In genomic region chr13:51170691-51171680, GRCm38 (mm10) we compare ENCODE assay signal across 8 mouse cellular contexts. TPM values are rescaled to one million over a fixed set of nuclear protein-coding genes. Genes with fewer than 3 reads are reported as not detected.
A peak's percentile ranks its signal among the peaks of the same experiment; 100 is the strongest.
DNase-seq lines count a peak whose midpoint lies in the region; ATAC-seq and TF ChIP-seq lines count a peak whose summit lies in the region.

Nxnl2 (plus strand) TSS chr13:51171022.

- H3K9ac ChIP-seq in forebrain, embryonic 13.5 days = peak within 1 kb of the TSS; percentile 63
- peak within 1 kb of the TSS; percentile 41; the same call in 1 of the 2 replicates for H3K9ac ChIP-seq in hindbrain, embryonic 11.5 days (ENCODE audit: low read depth, low read length)
- peak within 1 kb of the TSS; percentile 61 for H3K9ac ChIP-seq in limb, embryonic 12.5 days (replicated peaks)
- H3K9ac ChIP-seq in midbrain, embryonic 12.5 days (replicated peaks) = peak within 1 kb of the TSS; percentile 47

- 0 out of 2 replicates have a peak within 1 kb of the TSS, but pooled peaks have one; percentile 8 for H3K4me3 ChIP-seq in G1E (ENCODE audit: low read depth, low read length)
- peak within 1 kb of the TSS; percentile 56 for H3K4me3 ChIP-seq in bone marrow, adult 2 months (replicated peaks; ENCODE audit: control insufficient read depth, low read depth, low read length)
- peak within 1 kb of the TSS; percentile 48 for H3K4me3 ChIP-seq in forebrain, embryonic 13.5 days
- peak within 1 kb of the TSS; percentile 47 for H3K4me3 ChIP-seq in hindbrain, embryonic 11.5 days (ENCODE audit: low read depth, low read length)
- H3K4me3 ChIP-seq in limb, embryonic 12.5 days (replicated peaks) = peak within 1 kb of the TSS; percentile 58
- H3K4me3 ChIP-seq in midbrain, embryonic 12.5 days = peak within 1 kb of the TSS; percentile 49

- peaks cover 3% of the 10 kb centered on the region; the same call in 1 of the 2 replicates for H3K27me3 ChIP-seq in G1E (ENCODE audit: insufficient read depth, low read length)
- H3K27me3 ChIP-seq in forebrain, embryonic 13.5 days = peaks cover 16% of the 10 kb centered on the region
- H3K27me3 ChIP-seq in hindbrain, embryonic 11.5 days (ENCODE audit: control insufficient read depth, insufficient read depth, low read length) = 0 out of 2 replicates have a peak, but pooled peaks cover 2% of the 10 kb centered on the region
- peaks cover 26% of the 10 kb centered on the region for H3K27me3 ChIP-seq in limb, embryonic 12.5 days
- H3K27me3 ChIP-seq in midbrain, embryonic 12.5 days = peaks cover 51% of the 10 kb centered on the region

- peak within 1 kb of the TSS; percentile 98 for H3K4me2 ChIP-seq in forebrain, embryonic 13.5 days
- peak within 1 kb of the TSS; percentile 94 for H3K4me2 ChIP-seq in hindbrain, embryonic 11.5 days (replicated peaks; ENCODE audit: low read depth, low read length)
- peak within 1 kb of the TSS; percentile 99 for H3K4me2 ChIP-seq in limb, embryonic 12.5 days
- H3K4me2 ChIP-seq in midbrain, embryonic 12.5 days (replicated peaks) = peak within 1 kb of the TSS; percentile 95

- H3K36me3 ChIP-seq in G1E (replicated peaks) = no peaks in the 10 kb centered on the region
- no peaks in the 10 kb centered on the region for H3K36me3 ChIP-seq in forebrain, embryonic 13.5 days (ENCODE audit: poor library complexity, severe bottlenecking)
- no peaks in the 10 kb centered on the region for H3K36me3 ChIP-seq in hindbrain, embryonic 11.5 days (ENCODE audit: control insufficient read depth, insufficient read depth, low read length)
- H3K36me3 ChIP-seq in limb, embryonic 12.5 days = no peaks in the 10 kb centered on the region
- H3K36me3 ChIP-seq in midbrain, embryonic 12.5 days = no peaks in the 10 kb centered on the region

- no peak for DNase-seq in G1E (ENCODE audit: low spot score)
- peak; percentile 65 for DNase-seq in hindbrain, embryonic 11.5 days (ENCODE audit: low spot score)
- DNase-seq in spleen, adult 18-20 months = peak; percentile 58 to 72

- WGBS in bone marrow, adult 2 months = 1% methylated on average over 64 of the region's 64 CpGs
- under 1% methylated on average over 63 of the region's 64 CpGs for WGBS in forebrain, embryonic 13.5 days
- WGBS in hindbrain, embryonic 11.5 days = under 1% methylated on average over 61 of the region's 64 CpGs
- under 1% methylated on average over 64 of the region's 64 CpGs for WGBS in limb, embryonic 12.5 days
- under 1% methylated on average over 64 of the region's 64 CpGs for WGBS in midbrain, embryonic 12.5 days

- H3K27ac ChIP-seq in bone marrow, adult 2 months (ENCODE audit: control insufficient read depth, insufficient read depth, low read depth, low read length, poor library complexity) = peak within 1 kb of the TSS; percentile 35; the same call in 1 of the 2 replicates
- H3K27ac ChIP-seq in forebrain, embryonic 13.5 days = no peak within 1 kb of the TSS
- H3K27ac ChIP-seq in hindbrain, embryonic 11.5 days (ENCODE audit: low read depth, low read length) = no peak within 1 kb of the TSS
- peak within 1 kb of the TSS; percentile 31; the same call in 1 of the 2 replicates for H3K27ac ChIP-seq in limb, embryonic 12.5 days
- H3K27ac ChIP-seq in midbrain, embryonic 12.5 days (replicated peaks) = no peak within 1 kb of the TSS

- TF ChIP-seq CTCF in G1E (IDR thresholded peaks at IDR 0.05; ENCODE audit: low read depth, low read length) = no peak
- TF ChIP-seq CTCF in bone marrow, adult 2 months (IDR thresholded peaks at IDR 0.05; ENCODE audit: control insufficient read depth, insufficient read depth, low read length) = peak; percentile 65

- TF ChIP-seq POLR2A in bone marrow, adult 2 months (IDR thresholded peaks at IDR 0.05; ENCODE audit: borderline replicate concordance, control insufficient read depth, low read depth, low read length) = no peak

- H3K4me1 ChIP-seq in G1E (ENCODE audit: insufficient read depth, low read depth, low read length) = no peaks in the 10 kb centered on the region
- no peaks in the 10 kb centered on the region; the same call in 1 of the 2 replicates for H3K4me1 ChIP-seq in bone marrow, adult 2 months (ENCODE audit: control insufficient read depth, insufficient read depth, low read length)
- H3K4me1 ChIP-seq in forebrain, embryonic 13.5 days = peaks cover 14% of the 10 kb centered on the region
- H3K4me1 ChIP-seq in hindbrain, embryonic 11.5 days (replicated peaks; ENCODE audit: control insufficient read depth, insufficient read depth, low read length) = peaks cover 10% of the 10 kb centered on the region; the same call in 1 of the 2 replicates
- H3K4me1 ChIP-seq in limb, embryonic 12.5 days (replicated peaks) = peaks cover 20% of the 10 kb centered on the region
- H3K4me1 ChIP-seq in midbrain, embryonic 12.5 days = peaks cover 17% of the 10 kb centered on the region

- ATAC-seq in G1E (ENCODE audit: extremely low read depth, insufficient number of reproducible peaks, low FRiP score, poor library complexity, severe bottlenecking) = no peak
- peak; percentile 69 for ATAC-seq in forebrain, embryonic 13.5 days
- peak; percentile 76 for ATAC-seq in hindbrain, embryonic 11.5 days (ENCODE audit: low FRiP score)
- peak; percentile 70 for ATAC-seq in limb, embryonic 12.5 days (ENCODE audit: insufficient number of reproducible peaks, insufficient read depth, low FRiP score, low TSS enrichment, low read depth)
- ATAC-seq in midbrain, embryonic 12.5 days (ENCODE audit: low FRiP score, low read depth) = peak; percentile 73
- no peak; the same call in 1 of the 2 replicates for ATAC-seq in erythroid progenitor cell, adult 5-6 weeks (replicated peaks; ENCODE audit: low FRiP score, poor library complexity, severe bottlenecking)

- H3K9me3 ChIP-seq in G1E (replicated peaks) = peaks cover 9% of the 10 kb centered on the region
- H3K9me3 ChIP-seq in forebrain, embryonic 13.5 days (replicated peaks) = no peaks in the 10 kb centered on the region
- no peaks in the 10 kb centered on the region for H3K9me3 ChIP-seq in hindbrain, embryonic 11.5 days (ENCODE audit: control insufficient read depth, low read length)
- 0 out of 2 replicates have a peak, but pooled peaks cover 6% of the 10 kb centered on the region for H3K9me3 ChIP-seq in limb, embryonic 12.5 days
- no peaks in the 10 kb centered on the region for H3K9me3 ChIP-seq in midbrain, embryonic 12.5 days

RNA-seq across cellular contexts. Expression of gene Nxnl2, which starts in this region (rescaled TPM):
- total RNA-seq in G1E (2014; fragmentation: Nextera tagmentation) = not detected in 2 replicates
- 0.05 and 0.12 TPM in 2 replicates for total RNA-seq in G1E (2017)
- 0.04 TPM in 1 of 2 replicates, not detected in the other for polyA plus RNA-seq in G1E (2012)
- not detected in 2 replicates for polyA plus RNA-seq in bone marrow, adult 2 months (2011; ENCODE audit: insufficient read depth, insufficient read length, low replicate concordance, missing spikeins)
- polyA plus RNA-seq in forebrain, embryonic 13.5 days (2015; fragmentation: Nextera tagmentation; extraction: Ambion mirVana) = 0.21 and 0.55 TPM in 2 replicates
- 0.39 and 0.43 TPM in 2 replicates for polyA plus RNA-seq in hindbrain, embryonic 11.5 days (2014; fragmentation: Nextera tagmentation; extraction: Ambion mirVana)
- polyA plus RNA-seq in limb, embryonic 12.5 days (2016; fragmentation: Nextera tagmentation; extraction: Ambion mirVana) = 9.4 and 9.5 TPM in 2 replicates
- 0.75 and 0.77 TPM in 2 replicates for polyA plus RNA-seq in midbrain, embryonic 12.5 days (2016; fragmentation: Nextera tagmentation; extraction: Ambion mirVana)
- not detected in 2 replicates for total RNA-seq in erythroid progenitor cell, adult 5-6 weeks (2015; ENCODE audit: low replicate concordance)
- total RNA-seq in erythroid progenitor cell, adult 5-6 weeks (2017; ENCODE audit: low replicate concordance) = not detected in 2 replicates

Comparison
In these comparisons a context has a peak if more than half of its experiments do, and no peak if none do; other contexts are left out.
1. Peak in ATAC-seq, H3K4me3 ChIP-seq, H3K9ac ChIP-seq and H3K4me2 ChIP-seq in forebrain, embryonic 13.5 days; RNA of the gene not detected or under 1 TPM.
2. Peak in DNase-seq, ATAC-seq, H3K4me3 ChIP-seq, H3K9ac ChIP-seq and H3K4me2 ChIP-seq in hindbrain, embryonic 11.5 days; RNA of the gene not detected or under 1 TPM.
3. Peak in ATAC-seq, H3K4me3 ChIP-seq, H3K9ac ChIP-seq and H3K4me2 ChIP-seq in midbrain, embryonic 12.5 days; RNA of the gene not detected or under 1 TPM.
4. H3K4me3 ChIP-seq: peak in every context shown above with its lines; median percentile 58 in limb, embryonic 12.5 days; 56 in bone marrow, adult 2 months; 49 in midbrain, embryonic 12.5 days; 48 in forebrain, embryonic 13.5 days; 47 in hindbrain, embryonic 11.5 days; 8 in G1E.
5. H3K27ac ChIP-seq: peak in bone marrow, adult 2 months (single experiment) and limb, embryonic 12.5 days (single experiment); none in forebrain, embryonic 13.5 days (single experiment), hindbrain, embryonic 11.5 days (single experiment) and midbrain, embryonic 12.5 days (single experiment).
6. Peak in every context shown above with its lines, with median percentiles within 50 percentile points of each other: H3K4me2 ChIP-seq and H3K9ac ChIP-seq.